ENCODE assay signal across 22 mouse cellular contexts in the genomic region with DNA sequence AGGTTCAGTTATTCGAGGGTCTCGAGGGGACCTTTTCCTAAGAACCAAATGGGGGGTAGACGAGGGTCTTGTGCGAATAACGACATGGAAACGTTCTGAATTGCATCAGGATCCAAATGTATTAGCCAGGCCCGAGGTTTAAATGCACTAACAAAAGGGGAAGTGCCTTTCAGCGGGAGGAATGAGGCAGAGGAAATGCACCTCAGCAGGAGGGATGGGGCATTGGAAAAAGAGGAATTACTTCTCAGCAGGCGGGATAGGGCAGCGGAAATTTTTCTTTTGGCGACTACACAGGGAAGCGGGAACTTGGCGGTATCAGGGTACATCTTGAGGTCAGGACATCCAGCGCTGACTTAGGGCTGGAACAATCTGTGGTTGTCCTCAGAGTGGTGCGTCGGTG. TPM values are rescaled to one million over a fixed set of nuclear protein-coding genes. Genes with fewer than 3 reads are reported as not detected.
A peak's percentile ranks its signal among the peaks of the same experiment; 100 is the strongest.
DNase-seq lines count a peak whose midpoint lies in the region; TF ChIP-seq lines count a peak whose summit lies in the region.
"Not testable (repeated sequence)": the region's sequence is repeated elsewhere in the genome, so short reads cannot be mapped to it uniquely, and the experiment has no call there.
"Had no signal": no experiment of that assay in that cellular context is flagged by ENCODE, and none has a peak within 500 bp of the region (broad histone marks: within the 10 kb centered on the region; RNA-seq: fewer than 3 reads in every experiment).

No protein-coding gene starts in this region.

- DNase-seq in ES-CJ7 (ENCODE audit: low read depth, low spot score), result peak; percentile 75
- DNase-seq in ES-E14 (ENCODE audit: low read depth, low spot score), result not testable (repeated sequence)
- DNase-seq in R1 (ENCODE audit: low read depth, low spot score), result peak; percentile 95
- DNase-seq in ZHBTc4 (ENCODE audit: low read depth, low spot score), result peak; percentile 57

- H3K9me3 ChIP-seq in ES-E14 (ENCODE audit: control insufficient read depth, insufficient read depth, low read depth, low read length), result not testable (repeated sequence)

- H3K27me3 ChIP-seq in myocyte (ENCODE audit: control insufficient read depth, insufficient read depth, insufficient read length), result not testable (repeated sequence)

- not testable (repeated sequence) for H3K4me3 ChIP-seq in ES-E14 (ENCODE audit: insufficient read depth in 1 of 2, low read depth in 1 of 2, low read length in 2 of 2, poor library complexity in 1 of 2, severe bottlenecking in 1 of 2); myocyte

- not testable (repeated sequence) for H3K36me3 ChIP-seq in ES-E14 (ENCODE audit: control insufficient read depth, insufficient read depth, low read length, poor library complexity, severe bottlenecking); myocyte (ENCODE audit: control insufficient read depth, insufficient read depth)

- not testable (repeated sequence) for H3ac ChIP-seq in myocyte (ENCODE audit: control insufficient read depth, insufficient read length)

- in situ Hi-C loops in ES-E14 (cut with MboI; ENCODE audit: low sequenced_read_pairs in 2 of 2, unreplicated experiment in 2 of 2), result not testable (repeated sequence)

- TF ChIP-seq POLR2A in myocyte (IDR thresholded peaks at IDR 0.05; ENCODE audit: insufficient read length, low read depth), result not testable (repeated sequence)

- H3K4me1 ChIP-seq in ES-E14 (ENCODE audit: control insufficient read depth in 2 of 2, insufficient read depth in 2 of 2, low read length in 2 of 2, poor library complexity in 1 of 2), result not testable (repeated sequence)

- H3K4me2 ChIP-seq in myocyte (ENCODE audit: low read depth), result peak overlapping the region; percentile 61

- peak overlapping the region; percentile 74; the same call in 1 of the 2 replicates for H3K27ac ChIP-seq in ES-E14 (ENCODE audit: insufficient read depth, low read depth, low read length, poor library complexity, severe bottlenecking)

- H3K79me2 ChIP-seq in myocyte (ENCODE audit: control insufficient read depth, insufficient read depth), result not testable (repeated sequence)

- H3K9ac ChIP-seq in ES-E14 (ENCODE audit: insufficient read depth, low read depth, low read length, poor library complexity, severe bottlenecking), result not testable (repeated sequence)

RNA-seq across cellular contexts. Expression of a gene that starts 9.0 kb away (rescaled TPM):
- total RNA-seq in ES-E14 (2012; rRNA removed), result not detected in 2 replicates
- not detected for polyA plus RNA-seq in myocyte (2012; fragmentation: generic; extraction: Trizol)
- total RNA-seq: adrenal gland, adult 18-20 months; adrenal gland, adult 2 months; adrenal gland, adult 8-10 months; adrenal gland, postnatal 10 days; adrenal gland, postnatal 14 days; adrenal gland, postnatal 25 days; adrenal gland, postnatal 36 days; adrenal gland, postnatal 4 days; CH12.LX; MEL had no signal
- polyA plus RNA-seq: activated CD4-positive, CD25-positive, alpha-beta regulatory T cell, adult 4 months; adrenal gland, adult 2 months; brain, embryonic 14.5 days; C2C12; CD4-positive, CD25-positive, alpha-beta regulatory T cell, adult 4 months; cerebellum, adult 2 months; G1E; Patski had no signal

RNA-seq across cellular contexts. Expression of a gene that starts 53.4 kb away (rescaled TPM):
- total RNA-seq in ES-E14 (2012; rRNA removed), result not detected in 2 replicates
- not detected for polyA plus RNA-seq in myocyte (2012; fragmentation: generic; extraction: Trizol)
- total RNA-seq: adrenal gland, adult 18-20 months; adrenal gland, adult 2 months; adrenal gland, adult 8-10 months; adrenal gland, postnatal 10 days; adrenal gland, postnatal 14 days; adrenal gland, postnatal 25 days; adrenal gland, postnatal 36 days; adrenal gland, postnatal 4 days; CH12.LX; G1E; MEL had no signal
- polyA plus RNA-seq: activated CD4-positive, CD25-positive, alpha-beta regulatory T cell, adult 4 months; adrenal gland, adult 2 months; brain, embryonic 14.5 days; C2C12; CD4-positive, CD25-positive, alpha-beta regulatory T cell, adult 4 months; cerebellum, adult 2 months; G1E; Patski had no signal

RNA-seq across cellular contexts. Expression of a gene that starts 59.9 kb away (rescaled TPM):
- total RNA-seq in ES-E14 (2012; rRNA removed), result not detected in 2 replicates
- polyA plus RNA-seq in myocyte (2012; fragmentation: generic; extraction: Trizol), result not detected
- total RNA-seq: adrenal gland, adult 18-20 months; adrenal gland, adult 2 months; adrenal gland, adult 8-10 months; adrenal gland, postnatal 10 days; adrenal gland, postnatal 14 days; adrenal gland, postnatal 25 days; adrenal gland, postnatal 36 days; adrenal gland, postnatal 4 days; CH12.LX; G1E; MEL had no signal
- polyA plus RNA-seq: activated CD4-positive, CD25-positive, alpha-beta regulatory T cell, adult 4 months; adrenal gland, adult 2 months; brain, embryonic 14.5 days; C2C12; CD4-positive, CD25-positive, alpha-beta regulatory T cell, adult 4 months; cerebellum, adult 2 months; G1E; Patski had no signal
